Mouse (Mus musculus): ENCODE results near the gene Rps6kc1. TPM values are rescaled to one million over a fixed set of nuclear protein-coding genes. Genes with fewer than 3 reads are reported as not detected.
A peak's percentile ranks its signal among the peaks of the same experiment; 100 is the strongest.

The Rps6kc1 gene
- polyA plus RNA-seq, 1 experiment from 2014 or later, result 13.2 TPM

DNA sequence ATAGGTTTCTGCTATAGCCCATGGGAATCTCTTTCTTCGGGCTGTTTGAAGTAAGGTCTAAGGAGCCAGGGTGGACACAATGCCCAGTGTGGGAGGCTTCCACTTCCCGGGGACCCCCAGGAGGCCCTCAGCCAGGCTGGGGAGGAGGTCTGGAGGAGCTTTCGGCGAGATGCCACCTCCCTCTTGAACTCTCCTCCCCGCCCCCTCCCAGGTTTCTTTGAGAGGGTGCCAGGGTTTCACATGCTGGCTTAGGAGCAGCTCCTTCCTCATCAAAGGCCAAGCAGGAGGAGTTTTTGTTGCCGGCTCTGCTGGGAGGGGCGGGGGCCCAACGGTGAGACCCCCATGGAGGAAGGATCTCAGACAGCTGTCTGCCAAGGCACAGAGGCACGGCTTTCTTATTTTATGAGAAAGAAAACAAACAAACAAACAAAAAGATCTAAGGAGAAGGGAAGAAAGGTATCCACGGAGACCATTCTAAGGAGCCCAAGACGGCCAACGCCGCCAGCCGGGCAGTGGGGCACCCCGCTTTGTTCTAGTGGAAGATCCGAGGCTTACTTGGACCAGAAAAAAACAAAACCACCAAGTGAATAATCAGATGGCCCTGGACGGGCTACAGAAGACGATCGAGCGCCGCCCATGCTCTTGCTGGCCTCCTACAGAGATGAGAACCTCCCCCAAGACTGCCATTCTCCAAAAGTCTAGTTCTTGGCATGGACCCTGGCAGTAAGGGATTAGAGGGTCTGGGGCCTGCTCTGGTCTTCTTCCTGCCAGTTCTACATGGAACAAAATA, 186.8 kb downstream of the Rps6kc1 start:
- Histone ChIP-seq H3K27ac (no peak overlapping the region), H3K36me3 (no peaks in the 10 kb centered on the region), H3K4me1 (peaks cover 14% of the 10 kb centered on the region), H3K27me3 (ENCODE audit: insufficient read depth, poor library complexity, severe bottlenecking) (peaks cover 3% of the 10 kb centered on the region; the same call in 1 of the 2 replicates), H3K9me3 (no peaks in the 10 kb centered on the region), H3K4me3 (no peak overlapping the region)
- 56% methylated on average over 21 of the region's 21 CpGs for WGBS
- DNase-seq (ENCODE audit: low spot score), result no peak

DNA sequence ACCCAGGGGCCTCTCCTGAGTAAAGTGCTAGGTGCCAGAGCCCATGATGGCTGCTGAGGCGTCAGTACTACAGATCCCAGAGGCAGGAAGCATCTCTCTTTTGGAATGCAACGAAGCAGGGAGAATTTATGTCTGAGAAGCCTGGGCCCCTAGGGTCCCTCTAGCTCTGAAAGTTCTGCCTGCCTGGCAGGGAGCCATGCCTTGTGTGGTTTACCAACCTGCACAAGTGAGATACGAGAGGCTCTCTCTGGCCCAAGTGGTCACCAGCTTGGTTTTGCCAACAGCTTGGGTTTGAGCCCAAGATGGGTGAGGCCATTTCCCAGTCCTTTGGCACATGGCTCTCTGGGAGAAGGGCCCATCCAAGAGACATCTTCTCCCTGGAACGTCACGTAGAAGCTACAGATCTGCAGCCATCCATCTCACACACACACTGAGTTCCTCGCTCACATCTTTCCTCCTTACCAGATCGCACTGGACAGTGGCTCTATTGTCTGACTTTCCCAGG, 187.6 kb downstream of the Rps6kc1 start:
- WGBS, result 73% methylated on average over 7 of the region's 7 CpGs
- H3K4me1 ChIP-seq, result peaks cover 14% of the 10 kb centered on the region

DNA sequence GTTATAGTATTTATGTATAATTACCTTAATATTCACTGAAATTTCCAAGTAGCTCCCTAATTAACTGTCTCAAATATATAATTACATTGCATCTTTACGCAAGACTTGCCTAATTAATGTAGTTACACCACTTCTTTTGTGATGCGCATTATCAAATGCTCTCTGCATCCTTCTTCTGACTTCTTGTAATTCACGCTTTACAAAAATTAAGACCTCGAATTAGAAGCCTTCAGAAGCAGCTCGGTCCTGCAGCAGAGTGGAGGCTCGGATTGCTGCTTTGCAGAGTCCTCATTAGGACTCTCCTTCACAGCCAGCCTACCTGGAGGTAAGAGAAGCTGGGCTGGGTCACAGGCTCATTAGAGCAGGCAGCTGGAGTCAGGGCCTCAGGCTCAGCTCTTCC, 197.7 kb downstream of the Rps6kc1 start:
- WGBS, result 74% methylated on average over 6 of the region's 6 CpGs
- no peaks in the 10 kb centered on the region for H3K36me3 ChIP-seq
- H3K4me1 ChIP-seq, result no peaks in the 10 kb centered on the region

More for the DNA sequence above, 187.6 kb downstream of the Rps6kc1 start:
- H3K27ac ChIP-seq, result no peak overlapping the region
- H3K36me3 ChIP-seq, result no peaks in the 10 kb centered on the region
- no peaks in the 10 kb centered on the region for H3K9me3 ChIP-seq
- no peak for DNase-seq (ENCODE audit: low spot score)
- H3K4me3 ChIP-seq, result no peak overlapping the region
- H3K27me3 ChIP-seq (ENCODE audit: insufficient read depth, poor library complexity, severe bottlenecking), result no peaks in the 10 kb centered on the region

DNA sequence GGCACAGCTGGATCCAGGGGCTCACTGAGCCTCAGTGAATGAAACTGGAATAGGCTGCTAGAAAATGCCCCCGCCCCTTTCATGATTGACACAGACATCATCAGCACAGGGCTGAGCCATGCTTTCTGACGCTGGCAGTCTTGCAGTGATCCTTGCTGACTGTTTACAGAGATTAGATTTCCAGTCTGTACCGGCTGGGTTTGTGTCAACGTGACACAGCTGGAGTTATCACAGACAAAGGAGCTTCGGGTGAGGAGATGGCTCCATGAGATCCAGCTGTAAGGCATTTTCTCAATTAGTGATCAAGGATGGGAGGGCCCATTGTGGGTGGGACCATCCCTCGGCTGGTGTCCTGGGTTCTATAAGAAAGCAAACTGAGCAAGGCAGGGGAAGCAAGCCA, 214.0 kb downstream of the Rps6kc1 start:
- Histone ChIP-seq H3K4me1 (peaks cover 16% of the 10 kb centered on the region), H3K36me3 (no peaks in the 10 kb centered on the region), H3K27ac (no peak overlapping the region), H3K4me3 (no peak overlapping the region), H3K9me3 (no peaks in the 10 kb centered on the region), H3K27me3 (ENCODE audit: insufficient read depth, poor library complexity, severe bottlenecking) (no peaks in the 10 kb centered on the region)
- WGBS, result 27% methylated on average over 6 of the region's 6 CpGs
- no peak for DNase-seq (ENCODE audit: low spot score)

More for the DNA sequence above, 197.7 kb downstream of the Rps6kc1 start:
- DNase-seq (ENCODE audit: low spot score), result no peak
- no peak overlapping the region for H3K4me3 ChIP-seq
- H3K27ac ChIP-seq, result no peak overlapping the region
- H3K9me3 ChIP-seq, result no peaks in the 10 kb centered on the region
- no peaks in the 10 kb centered on the region for H3K27me3 ChIP-seq (ENCODE audit: insufficient read depth, poor library complexity, severe bottlenecking)

DNA sequence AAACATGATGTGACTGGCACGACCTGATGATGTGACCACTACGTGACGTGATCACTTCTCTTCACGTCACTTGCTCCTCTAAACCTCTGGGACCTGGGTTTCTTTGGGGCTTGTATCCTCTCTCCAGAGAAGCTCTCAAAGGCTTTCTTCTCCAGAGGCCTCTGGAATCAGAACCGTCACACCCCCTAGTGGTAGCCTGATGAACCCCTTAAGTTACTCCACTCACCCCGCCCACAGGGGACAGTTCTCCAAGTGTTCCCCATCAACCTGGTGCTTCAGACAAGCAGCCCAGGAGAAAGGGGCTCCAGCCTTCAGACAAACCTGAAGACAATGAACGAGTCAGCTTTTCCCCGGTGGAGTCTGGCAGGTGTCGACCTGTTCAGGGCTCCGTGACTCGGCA, 216.0 kb downstream of the Rps6kc1 start:
- Histone ChIP-seq H3K36me3 (no peaks in the 10 kb centered on the region), H3K9me3 (no peaks in the 10 kb centered on the region), H3K27ac (no peak overlapping the region), H3K27me3 (ENCODE audit: insufficient read depth, poor library complexity, severe bottlenecking) (0 out of 2 replicates have a peak, but pooled peaks cover 2% of the 10 kb centered on the region), H3K4me3 (no peak overlapping the region), H3K4me1 (peaks cover 18% of the 10 kb centered on the region)
- WGBS, result 67% methylated on average over 11 of the region's 11 CpGs
- DNase-seq (ENCODE audit: low spot score), result no peak

DNA sequence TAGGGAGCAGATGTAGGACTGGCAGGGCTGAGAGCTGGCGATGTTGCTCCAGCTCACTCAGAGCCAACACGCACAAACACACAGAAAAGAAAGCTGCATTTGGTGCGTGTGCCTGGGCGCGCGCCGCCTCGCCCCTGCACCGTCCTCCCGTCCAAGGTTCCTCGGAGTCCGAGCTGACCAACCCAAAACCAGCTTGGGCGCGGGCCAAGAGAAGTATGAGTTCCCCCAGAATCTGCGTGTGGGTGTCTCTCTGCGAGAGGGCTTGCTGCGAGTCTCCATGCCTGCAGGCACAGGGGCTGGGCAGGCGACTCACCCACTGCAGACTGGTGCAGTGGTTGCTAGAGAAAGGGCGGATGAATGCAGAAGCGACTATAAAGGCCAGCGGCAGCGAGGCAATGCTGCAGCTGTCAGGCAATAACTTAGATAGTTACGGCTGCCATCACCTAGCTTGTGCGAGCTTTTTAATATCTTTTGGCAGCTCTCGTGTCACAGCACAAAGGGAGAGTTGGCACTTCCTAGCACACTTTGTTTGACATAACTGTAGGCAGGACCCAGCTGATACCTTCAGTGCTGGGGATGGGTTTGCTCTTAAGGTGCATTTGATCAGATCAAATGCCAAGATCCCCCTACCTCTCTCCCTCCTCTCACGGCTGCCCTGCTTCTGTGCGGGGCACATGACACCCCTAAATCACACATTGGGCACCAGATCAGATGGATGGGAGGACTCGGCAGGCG, 220.9 kb downstream of the Rps6kc1 start:
- no peaks in the 10 kb centered on the region for H3K9me3 ChIP-seq
- no peak for DNase-seq (ENCODE audit: low spot score)
- no peak overlapping the region for H3K4me3 ChIP-seq
- 0 out of 2 replicates have a peak, but pooled peaks cover 8% of the 10 kb centered on the region for H3K27me3 ChIP-seq (ENCODE audit: insufficient read depth, poor library complexity, severe bottlenecking)
- no peaks in the 10 kb centered on the region for H3K36me3 ChIP-seq
- peaks cover 18% of the 10 kb centered on the region for H3K4me1 ChIP-seq
- WGBS, result 72% methylated on average over 29 of the region's 29 CpGs
- H3K27ac ChIP-seq, result no peak overlapping the region

DNA sequence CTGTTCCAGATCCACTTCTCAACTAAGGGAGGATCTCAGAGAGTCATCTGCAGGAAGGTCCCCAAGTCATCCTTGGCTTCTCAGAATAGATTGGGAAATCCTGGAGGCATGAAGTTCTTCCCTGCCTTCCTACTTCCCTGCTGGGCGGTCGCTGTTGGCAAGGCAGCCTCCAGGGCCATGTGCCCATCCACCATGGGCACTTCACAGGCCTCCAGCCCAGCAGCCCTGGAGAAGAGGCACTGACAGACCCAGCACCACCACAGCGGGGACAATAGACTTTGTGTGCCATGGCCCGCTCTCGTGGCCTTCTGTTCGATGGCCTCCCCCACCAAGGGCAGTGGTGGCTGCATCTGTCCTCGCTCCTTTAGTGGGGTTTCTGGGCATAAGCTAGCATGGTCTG, 228.5 kb downstream of the Rps6kc1 start:
- H3K27ac ChIP-seq, result no peak overlapping the region
- no peak overlapping the region for H3K4me3 ChIP-seq
- DNase-seq (ENCODE audit: low spot score), result no peak
- no peaks in the 10 kb centered on the region for H3K27me3 ChIP-seq (ENCODE audit: insufficient read depth, poor library complexity, severe bottlenecking)
- WGBS, result 94% methylated on average over 7 of the region's 7 CpGs
- H3K4me1 ChIP-seq, result 0 out of 2 replicates have a peak, but pooled peaks cover 3% of the 10 kb centered on the region
- no peaks in the 10 kb centered on the region for H3K9me3 ChIP-seq
- no peaks in the 10 kb centered on the region for H3K36me3 ChIP-seq

DNA sequence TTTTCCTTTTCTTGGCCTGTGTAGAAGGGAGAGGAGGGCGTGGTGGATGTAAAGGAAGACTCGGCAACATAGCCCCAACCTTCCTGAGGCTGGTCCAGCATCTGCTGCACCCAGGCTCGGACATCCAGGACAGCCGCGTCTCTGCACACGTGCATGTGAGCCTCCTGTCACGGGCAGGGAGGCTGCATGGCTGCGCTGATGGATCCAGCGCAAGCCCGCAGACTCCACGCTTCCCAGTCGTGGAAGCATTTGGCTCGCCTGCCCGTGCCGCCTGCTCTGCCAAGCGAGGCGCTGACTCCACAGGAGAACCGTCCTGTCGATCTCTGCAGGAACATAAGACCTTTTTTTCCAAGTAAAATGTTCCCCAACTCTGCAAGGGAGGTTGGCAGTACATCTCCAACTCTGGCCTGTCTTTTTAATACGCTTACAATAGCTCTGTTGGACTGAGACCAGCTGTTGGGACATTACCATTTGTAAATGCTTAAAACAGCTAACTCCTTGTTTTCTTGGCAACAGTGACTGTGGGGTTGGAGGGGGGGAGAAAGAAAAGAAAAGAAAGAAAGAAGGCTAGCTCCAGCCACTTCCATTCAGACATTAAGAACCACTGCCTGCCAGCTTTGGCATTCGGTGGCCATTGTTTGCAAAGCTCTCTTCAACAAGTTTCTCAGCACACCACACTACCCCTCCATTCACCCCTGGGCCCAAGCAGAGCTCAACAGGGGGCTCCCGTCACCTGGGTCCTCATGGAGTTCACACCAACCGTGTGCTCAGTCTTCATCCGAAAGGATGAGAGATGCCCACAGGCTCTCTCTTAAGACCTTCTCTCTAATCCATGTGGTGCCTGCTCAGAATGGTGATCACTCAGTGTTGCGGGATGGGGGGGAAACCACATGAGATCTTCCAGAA, 229.3 kb downstream of the Rps6kc1 start:
- H3K4me3 ChIP-seq, result no peak overlapping the region

DNA sequence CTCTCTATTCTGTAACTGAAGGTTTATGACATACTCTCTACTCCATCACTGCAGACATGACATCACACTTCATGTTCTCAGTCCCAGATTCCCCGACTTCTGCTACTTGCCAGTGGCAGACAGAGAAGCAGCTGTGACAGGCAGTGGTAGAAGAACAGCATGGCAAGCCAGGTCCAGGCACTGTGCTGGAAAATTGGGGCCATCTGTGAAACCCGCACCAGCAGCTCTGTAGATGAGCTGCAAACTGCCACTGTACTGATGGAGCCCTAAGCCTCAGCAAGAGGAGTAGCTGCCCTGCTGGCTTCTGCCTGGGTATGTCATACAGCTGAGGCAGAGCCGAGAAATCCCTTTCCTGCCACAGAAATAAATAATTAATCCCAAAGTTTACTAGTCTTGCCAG, 236.1 kb downstream of the Rps6kc1 start:
- 80% methylated on average over 3 of the region's 3 CpGs for WGBS
- Histone ChIP-seq H3K27me3 (ENCODE audit: insufficient read depth, poor library complexity, severe bottlenecking) (no peaks in the 10 kb centered on the region), H3K27ac (no peak overlapping the region), H3K4me1 (0 out of 2 replicates have a peak, but pooled peaks cover 3% of the 10 kb centered on the region), H3K4me3 (no peak overlapping the region), H3K36me3 (no peaks in the 10 kb centered on the region), H3K9me3 (no peaks in the 10 kb centered on the region)
- no peak for DNase-seq (ENCODE audit: low spot score)

More for the DNA sequence above, 229.3 kb downstream of the Rps6kc1 start:
- Histone ChIP-seq H3K36me3 (no peaks in the 10 kb centered on the region), H3K4me1 (0 out of 2 replicates have a peak, but pooled peaks cover 3% of the 10 kb centered on the region), H3K27ac (no peak overlapping the region), H3K9me3 (no peaks in the 10 kb centered on the region), H3K27me3 (ENCODE audit: insufficient read depth, poor library complexity, severe bottlenecking) (no peaks in the 10 kb centered on the region)
- WGBS, result 75% methylated on average over 25 of the region's 25 CpGs
- no peak for DNase-seq (ENCODE audit: low spot score)

DNA sequence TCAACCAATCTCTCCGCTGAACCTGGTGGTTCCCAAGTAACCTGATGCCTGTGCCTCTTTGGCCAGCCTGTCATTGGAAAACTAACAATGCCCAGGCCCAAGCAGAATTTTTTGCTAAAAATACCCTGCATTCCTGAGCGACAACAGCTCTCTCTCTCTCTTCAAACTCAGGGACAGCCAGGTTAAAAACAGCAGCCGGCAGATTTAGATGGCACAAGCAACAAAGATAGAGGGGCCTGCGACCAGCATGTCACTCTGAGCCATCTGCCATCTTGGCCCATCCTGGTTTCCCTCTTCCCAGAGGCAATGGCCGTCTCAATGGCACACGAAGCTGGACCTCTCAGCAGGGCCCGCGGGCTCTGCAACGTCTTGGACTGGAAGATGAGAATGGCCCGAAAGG, 242.5 kb downstream of the Rps6kc1 start:
- peaks cover 47% of the 10 kb centered on the region for H3K4me1 ChIP-seq
- no peaks in the 10 kb centered on the region for H3K9me3 ChIP-seq
- H3K36me3 ChIP-seq, result no peaks in the 10 kb centered on the region
- H3K27ac ChIP-seq, result peak overlapping the region; percentile 86
- peak; percentile 84 for DNase-seq (ENCODE audit: low spot score)
- H3K27me3 ChIP-seq (ENCODE audit: insufficient read depth, poor library complexity, severe bottlenecking), result no peaks in the 10 kb centered on the region
- H3K4me3 ChIP-seq, result 0 out of 2 replicates have a peak overlapping the region, but pooled peaks have one; percentile 15
- 41% methylated on average over 10 of the region's 10 CpGs for WGBS

DNA sequence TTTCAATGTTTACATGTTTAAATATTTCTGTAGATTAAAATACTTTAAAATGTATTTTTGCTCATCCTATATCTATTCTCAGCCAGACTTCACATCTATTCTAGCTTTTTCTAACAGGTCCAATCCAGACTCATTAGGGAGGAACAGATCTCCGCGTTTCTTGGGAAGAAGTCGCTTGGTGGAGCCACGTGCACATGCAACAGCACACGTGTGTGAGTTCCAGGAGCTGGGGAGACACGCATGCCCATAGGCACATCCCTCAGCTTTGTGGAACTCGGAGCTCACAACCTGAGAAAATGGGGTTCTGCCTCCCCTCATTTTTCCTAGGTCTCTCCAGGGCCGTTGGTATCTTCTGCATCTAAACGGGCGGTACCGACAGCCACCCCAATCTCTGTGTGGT, 243.7 kb downstream of the Rps6kc1 start:
- Histone ChIP-seq H3K4me3 (no peak overlapping the region), H3K4me1 (peaks cover 58% of the 10 kb centered on the region), H3K27ac (peak overlapping the region; percentile 86; the same call in 1 of the 2 replicates), H3K36me3 (no peaks in the 10 kb centered on the region), H3K27me3 (ENCODE audit: insufficient read depth, poor library complexity, severe bottlenecking) (no peaks in the 10 kb centered on the region), H3K9me3 (no peaks in the 10 kb centered on the region)
- DNase-seq (ENCODE audit: low spot score), result no peak
- WGBS, result 91% methylated on average over 11 of the region's 11 CpGs

DNA sequence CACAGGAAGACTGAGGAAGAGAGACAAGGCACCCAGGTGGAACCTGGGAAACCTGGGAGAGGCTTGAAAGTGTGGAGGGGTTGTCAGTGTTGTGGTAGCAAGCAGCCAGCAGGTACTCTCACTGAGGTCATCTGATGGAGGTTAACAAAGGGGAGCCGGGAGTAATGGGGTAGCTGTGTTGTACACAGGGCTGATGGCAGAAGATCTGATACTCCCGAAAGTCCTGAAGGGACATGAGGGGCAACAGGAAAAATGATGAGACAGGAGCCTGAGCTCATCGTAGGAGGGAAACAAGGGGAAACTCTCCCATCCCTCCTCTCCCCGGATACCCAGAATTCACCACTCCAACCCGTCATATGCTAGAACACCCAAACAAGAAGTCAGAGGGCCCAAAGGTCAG, 244.2 kb downstream of the Rps6kc1 start:
- DNase-seq (ENCODE audit: low spot score), result no peak
- H3K4me3 ChIP-seq, result no peak overlapping the region
- no peaks in the 10 kb centered on the region for H3K27me3 ChIP-seq (ENCODE audit: insufficient read depth, poor library complexity, severe bottlenecking)
- 0 out of 2 replicates have a peak overlapping the region, but pooled peaks have one; percentile 29 for H3K27ac ChIP-seq
- H3K4me1 ChIP-seq, result peaks cover 63% of the 10 kb centered on the region
- no peaks in the 10 kb centered on the region for H3K9me3 ChIP-seq
- 80% methylated on average over 5 of the region's 5 CpGs for WGBS
- H3K36me3 ChIP-seq, result no peaks in the 10 kb centered on the region

Measured in heart, embryonic 10.5 days (tissue).